Mouse (Mus musculus): Measurements from ENCODE around the gene Gm10197. TPM values are rescaled to one million over a fixed set of nuclear protein-coding genes. Genes with fewer than 3 reads are reported as not detected.

Gene Gm10197
- polyA plus RNA-seq, 1 experiment from 2014 or later, result not detected

GRCm38 (mm10) chr19:53408398-53408797 is 36.8 kb upstream of the Gm10197 start:
- Histone ChIP-seq H3K36me3 (ENCODE audit: control insufficient read depth, insufficient read depth, low read length) (no peaks in the 10 kb centered on the region), H3K4me1 (ENCODE audit: control insufficient read depth, insufficient read depth, low read length) (peaks cover 7% of the 10 kb centered on the region; the same call in 1 of the 2 replicates), H3K27ac (ENCODE audit: low read length) (no peak overlapping the region), H3K9me3 (ENCODE audit: control insufficient read depth, low read depth, low read length) (peaks cover 8% of the 10 kb centered on the region; the same call in 1 of the 2 replicates), H3K4me2 (replicated peaks; ENCODE audit: low read depth, low read length) (no peak overlapping the region), H3K9ac (replicated peaks; ENCODE audit: low read depth, low read length) (no peak overlapping the region), H3K27me3 (ENCODE audit: control insufficient read depth, insufficient read depth, low read length) (no peaks in the 10 kb centered on the region), H3K4me3 (ENCODE audit: low read depth, low read length) (no peak overlapping the region)
- 0 out of 2 replicates have a peak, but pooled peaks have one; percentile 42 for ATAC-seq (ENCODE audit: insufficient number of reproducible peaks, insufficient read depth, low FRiP score, low read depth)
- 59% methylated on average over 8 of the region's 8 CpGs for WGBS

- Histone ChIP-seq H3K9ac (replicated peaks; ENCODE audit: low read depth, low read length) (no peak overlapping the region), H3K27me3 (ENCODE audit: control insufficient read depth, insufficient read depth, low read length) (no peaks in the 10 kb centered on the region), H3K27ac (ENCODE audit: low read length) (no peak overlapping the region), H3K4me1 (ENCODE audit: control insufficient read depth, insufficient read depth, low read length) (peaks cover 4% of the 10 kb centered on the region; the same call in 1 of the 2 replicates), H3K4me3 (ENCODE audit: low read depth, low read length) (no peak overlapping the region), H3K36me3 (ENCODE audit: control insufficient read depth, insufficient read depth, low read length) (no peaks in the 10 kb centered on the region), H3K4me2 (replicated peaks; ENCODE audit: low read depth, low read length) (no peak overlapping the region), H3K9me3 (ENCODE audit: control insufficient read depth, low read depth, low read length) (peaks cover 8% of the 10 kb centered on the region; the same call in 1 of the 2 replicates)
- no peak for ATAC-seq (ENCODE audit: insufficient number of reproducible peaks, insufficient read depth, low FRiP score, low read depth)
- WGBS, result 67% methylated on average over 2 of the region's 2 CpGs
These were observed 35.8 kb upstream of the Gm10197 start for GRCm38 (mm10) chr19:53407350-53407749.

GRCm38 (mm10) chr19:53405810-53406209 is 34.2 kb upstream of the Gm10197 start:
- H3K9ac ChIP-seq (replicated peaks; ENCODE audit: low read depth, low read length), result no peak overlapping the region
- no peaks in the 10 kb centered on the region for H3K4me1 ChIP-seq (ENCODE audit: control insufficient read depth, insufficient read depth, low read length)
- H3K27me3 ChIP-seq (ENCODE audit: control insufficient read depth, insufficient read depth, low read length), result no peaks in the 10 kb centered on the region
- H3K4me2 ChIP-seq (replicated peaks; ENCODE audit: low read depth, low read length), result no peak overlapping the region
- H3K27ac ChIP-seq (ENCODE audit: low read length), result no peak overlapping the region
- H3K36me3 ChIP-seq (ENCODE audit: control insufficient read depth, insufficient read depth, low read length), result no peaks in the 10 kb centered on the region
- WGBS, result 44% methylated on average over 2 of the region's 2 CpGs
- no peak for ATAC-seq (ENCODE audit: insufficient number of reproducible peaks, insufficient read depth, low FRiP score, low read depth)
- H3K9me3 ChIP-seq (ENCODE audit: control insufficient read depth, low read depth, low read length), result peaks cover 8% of the 10 kb centered on the region; the same call in 1 of the 2 replicates
- H3K4me3 ChIP-seq (ENCODE audit: low read depth, low read length), result no peak overlapping the region

GRCm38 (mm10) chr19:53404837-53405356 is 33.3 kb upstream of the Gm10197 start:
- H3K9me3 ChIP-seq (ENCODE audit: control insufficient read depth, low read depth, low read length), result peaks cover 8% of the 10 kb centered on the region; the same call in 1 of the 2 replicates
- H3K27ac ChIP-seq (ENCODE audit: low read length), result no peak overlapping the region
- WGBS, result 79% methylated on average over 18 of the region's 18 CpGs
- no peaks in the 10 kb centered on the region for H3K27me3 ChIP-seq (ENCODE audit: control insufficient read depth, insufficient read depth, low read length)
- no peak for ATAC-seq (ENCODE audit: insufficient number of reproducible peaks, insufficient read depth, low FRiP score, low read depth)
- H3K4me2 ChIP-seq (replicated peaks; ENCODE audit: low read depth, low read length), result no peak overlapping the region
- H3K36me3 ChIP-seq (ENCODE audit: control insufficient read depth, insufficient read depth, low read length), result no peaks in the 10 kb centered on the region
- H3K4me1 ChIP-seq (ENCODE audit: control insufficient read depth, insufficient read depth, low read length), result no peaks in the 10 kb centered on the region
- H3K4me3 ChIP-seq (ENCODE audit: low read depth, low read length), result no peak overlapping the region
- no peak overlapping the region for H3K9ac ChIP-seq (replicated peaks; ENCODE audit: low read depth, low read length)

- Histone ChIP-seq H3K27me3 (ENCODE audit: control insufficient read depth, insufficient read depth, low read length) (no peaks in the 10 kb centered on the region), H3K4me3 (ENCODE audit: low read depth, low read length) (no peak overlapping the region), H3K4me1 (ENCODE audit: control insufficient read depth, insufficient read depth, low read length) (no peaks in the 10 kb centered on the region), H3K9ac (replicated peaks; ENCODE audit: low read depth, low read length) (no peak overlapping the region), H3K4me2 (replicated peaks; ENCODE audit: low read depth, low read length) (no peak overlapping the region), H3K9me3 (ENCODE audit: control insufficient read depth, low read depth, low read length) (peaks cover 8% of the 10 kb centered on the region; the same call in 1 of the 2 replicates), H3K27ac (ENCODE audit: low read length) (no peak overlapping the region), H3K36me3 (ENCODE audit: control insufficient read depth, insufficient read depth, low read length) (no peaks in the 10 kb centered on the region)
- ATAC-seq (ENCODE audit: insufficient number of reproducible peaks, insufficient read depth, low FRiP score, low read depth), result no peak
- 86% methylated on average over 10 of the region's 10 CpGs for WGBS
These were observed 32.8 kb upstream of the Gm10197 start for GRCm38 (mm10) chr19:53404219-53404836.

GRCm38 (mm10) chr19:53402741-53403432 is 31.3 kb upstream of the Gm10197 start:
- H3K9me3 ChIP-seq (ENCODE audit: control insufficient read depth, low read depth, low read length), result peaks cover 8% of the 10 kb centered on the region; the same call in 1 of the 2 replicates
- H3K27me3 ChIP-seq (ENCODE audit: control insufficient read depth, insufficient read depth, low read length), result no peaks in the 10 kb centered on the region
- 51% methylated on average over 12 of the region's 12 CpGs for WGBS
- H3K4me1 ChIP-seq (ENCODE audit: control insufficient read depth, insufficient read depth, low read length), result no peaks in the 10 kb centered on the region
- H3K27ac ChIP-seq (ENCODE audit: low read length), result no peak overlapping the region
- no peak for ATAC-seq (ENCODE audit: insufficient number of reproducible peaks, insufficient read depth, low FRiP score, low read depth)
- H3K9ac ChIP-seq (replicated peaks; ENCODE audit: low read depth, low read length), result no peak overlapping the region
- H3K4me2 ChIP-seq (replicated peaks; ENCODE audit: low read depth, low read length), result no peak overlapping the region
- no peak overlapping the region for H3K4me3 ChIP-seq (ENCODE audit: low read depth, low read length)
- no peaks in the 10 kb centered on the region for H3K36me3 ChIP-seq (ENCODE audit: control insufficient read depth, insufficient read depth, low read length)

GRCm38 (mm10) chr19:53400332-53401110 is 29.0 kb upstream of the Gm10197 start:
- H3K9ac ChIP-seq (replicated peaks; ENCODE audit: low read depth, low read length), result no peak overlapping the region
- H3K36me3 ChIP-seq (ENCODE audit: control insufficient read depth, insufficient read depth, low read length), result no peaks in the 10 kb centered on the region
- no peak for ATAC-seq (ENCODE audit: insufficient number of reproducible peaks, insufficient read depth, low FRiP score, low read depth)
- no peak overlapping the region for H3K27ac ChIP-seq (ENCODE audit: low read length)
- H3K27me3 ChIP-seq (ENCODE audit: control insufficient read depth, insufficient read depth, low read length), result no peaks in the 10 kb centered on the region
- no peak overlapping the region for H3K4me2 ChIP-seq (replicated peaks; ENCODE audit: low read depth, low read length)
- H3K4me1 ChIP-seq (ENCODE audit: control insufficient read depth, insufficient read depth, low read length), result no peaks in the 10 kb centered on the region
- H3K9me3 ChIP-seq (ENCODE audit: control insufficient read depth, low read depth, low read length), result peaks cover 8% of the 10 kb centered on the region; the same call in 1 of the 2 replicates
- H3K4me3 ChIP-seq (ENCODE audit: low read depth, low read length), result no peak overlapping the region
- WGBS, result 72% methylated on average over 16 of the region's 16 CpGs

- no peak overlapping the region for H3K9ac ChIP-seq (replicated peaks; ENCODE audit: low read depth, low read length)
- H3K4me2 ChIP-seq (replicated peaks; ENCODE audit: low read depth, low read length), result no peak overlapping the region
- WGBS, result 84% methylated on average over 4 of the region's 4 CpGs
These were observed 27.6 kb upstream of the Gm10197 start for GRCm38 (mm10) chr19:53399213-53399612.

More at GRCm38 (mm10) chr19:53399213-53399612, 27.6 kb upstream of the Gm10197 start:
- H3K4me3 ChIP-seq (ENCODE audit: low read depth, low read length), result no peak overlapping the region
- H3K27me3 ChIP-seq (ENCODE audit: control insufficient read depth, insufficient read depth, low read length), result no peaks in the 10 kb centered on the region
- H3K4me1 ChIP-seq (ENCODE audit: control insufficient read depth, insufficient read depth, low read length), result no peaks in the 10 kb centered on the region
- ATAC-seq (ENCODE audit: insufficient number of reproducible peaks, insufficient read depth, low FRiP score, low read depth), result no peak
- H3K27ac ChIP-seq (ENCODE audit: low read length), result no peak overlapping the region
- peaks cover 2% of the 10 kb centered on the region; the same call in 1 of the 2 replicates for H3K9me3 ChIP-seq (ENCODE audit: control insufficient read depth, low read depth, low read length)
- H3K36me3 ChIP-seq (ENCODE audit: control insufficient read depth, insufficient read depth, low read length), result no peaks in the 10 kb centered on the region
